Mouse (Mus musculus) Patski (cell line): ENCODE results near the gene 0610030E20Rik. TPM values are rescaled to one million over a fixed set of nuclear protein-coding genes. Genes with fewer than 3 reads are reported as not detected.

Experiments
- ATAC-seq: fragments of 100-300 bp; one replicate; pipeline ENCODE4 v1.8.0; 2021
- CTCF ChIA-PET: fragments of 350-600 bp; sonication (Branson Sonifier 250); formaldehyde crosslinking; loops from one replicate; lab custom pipeline; 2022; ENCODE audit warnings: inconsistent platforms; lab: Charles Lee
- POLR2A ChIA-PET: fragments of 350-600 bp; sonication (Branson Sonifier 250); formaldehyde crosslinking; loops from one replicate; lab custom pipeline; 2022; ENCODE audit warnings: antibody characterized with exemption, inconsistent platforms; lab: Charles Lee
- DNase-seq: peaks from one replicate; pipeline ENCODE4 v3.0.0-alpha.2; 2011; ENCODE audit warnings: low read depth, low spot score
- H3K27me3 ChIP-seq: fragments of 371-371 bp; one replicate; pipeline ENCODE4 v1.5.1; 2021
- CTCF ChIP-seq: fragments of 100-300 bp; IDR thresholded peaks from one replicate; pipeline ENCODE4 v1.5.1; 2021
- in situ Hi-C: fragments of 300-500 bp; cut with MboI; formaldehyde crosslinking; loops from 3 replicates; pipeline ENCODE4 v1.11.1; 2018; ENCODE audit warnings: low pct_unique_long_range_greater_than_20kb, mixed read lengths
- polyA plus RNA-seq: library from polyadenylated mRNA; unstranded; gene quantifications from one replicate; pipeline ENCODE4 v1.2.3, GENCODE M21; 2021

The 0610030E20Rik gene
- polyA plus RNA-seq, 1 experiment from 2014 or later, result 13.8 TPM

DNA sequence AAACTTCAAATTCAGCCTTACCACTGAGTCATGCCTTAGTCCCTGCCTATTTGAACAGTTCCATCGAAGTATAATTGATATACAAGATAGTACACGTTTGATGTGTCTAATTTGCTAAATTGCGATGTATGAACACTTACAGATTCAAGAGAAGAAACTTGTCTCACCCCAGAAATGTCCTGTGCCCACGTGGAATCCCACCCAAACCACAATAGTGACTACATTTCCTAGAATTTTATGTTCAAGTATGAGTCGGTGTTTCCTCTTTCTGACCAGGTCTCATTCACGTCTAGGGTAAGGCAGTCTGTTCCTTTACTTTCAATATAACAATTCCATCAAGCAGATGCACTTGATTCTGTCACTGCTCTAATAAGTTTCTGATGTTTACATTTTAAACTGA is 1.5 kb upstream of the 0610030E20Rik start:
- DNase-seq (no peak), ATAC-seq (no peak)
- in situ Hi-C loops, result no loop called here
- no peaks in the 10 kb centered on the region for H3K27me3 ChIP-seq
- ChIA-PET CTCF (interaction anchor here (0.9 to 1.9 kb wide), 6 partner anchors 10 to 189 kb away, joined by 3 to 6 read pairs (median 4); partner anchors contain the start of gene Tmem150a), POLR2A (interaction anchor here (1.2 to 1.5 kb wide), 2 partner anchors 11 to 42 kb away, joined by 3 to 8 read pairs; partner anchors contain the start of gene Tmem150a)
- no peak for TF ChIP-seq CTCF

DNA sequence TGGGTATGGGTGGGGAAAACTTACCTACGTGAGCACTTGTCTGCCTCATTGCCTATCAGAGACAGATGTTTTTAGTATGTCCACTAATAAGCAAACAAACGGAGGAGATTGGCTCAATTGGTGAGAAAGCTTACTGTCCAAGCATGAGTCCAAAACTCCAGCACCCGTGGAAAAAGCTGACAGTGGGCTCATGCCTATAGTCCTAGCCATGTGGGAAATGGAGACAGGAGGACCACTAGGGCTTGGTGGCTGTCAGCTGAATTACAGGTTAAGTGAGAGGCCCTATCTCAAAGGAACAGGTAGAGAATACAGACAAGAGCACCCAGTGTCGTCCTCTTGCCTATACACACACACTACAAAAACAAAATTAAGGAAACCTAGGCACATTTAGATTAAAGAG is 856 bp upstream of the 0610030E20Rik start:
- ChIA-PET POLR2A (interaction anchor here (0.5 to 1.1 kb wide), 2 partner anchors 9 to 33 kb away, joined by 3 read pairs; partner anchors contain the start of gene Tmem150a), CTCF (interaction anchor here (0.9 to 2.2 kb wide), 5 partner anchors 11 to 68 kb away, joined by 3 to 6 read pairs (median 4); no protein-coding TSS in a partner anchor)
- no peaks in the 10 kb centered on the region for H3K27me3 ChIP-seq
- TF ChIP-seq CTCF, result no peak
- in situ Hi-C loops, result no loop called here
- no peak for DNase-seq
- no peak for ATAC-seq

DNA sequence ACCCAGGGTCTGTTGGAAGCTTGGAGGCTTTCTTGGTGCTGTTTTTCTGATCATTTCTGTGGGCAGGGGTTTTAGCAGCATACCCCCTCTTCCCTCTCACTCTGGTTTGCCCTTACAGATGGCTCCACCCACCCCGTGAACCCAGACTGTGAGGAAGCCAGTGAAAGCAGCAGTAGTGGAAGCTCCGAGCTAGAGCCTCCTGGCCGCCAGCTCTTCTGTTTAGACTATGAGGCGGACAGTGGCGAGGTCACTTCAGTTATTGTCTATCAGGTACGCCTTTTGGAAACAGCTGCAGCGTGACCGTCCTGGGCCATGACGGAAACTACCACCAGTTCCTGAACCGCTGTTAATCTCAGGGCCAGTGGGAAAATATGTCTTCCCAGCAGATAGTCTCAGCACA is 1.3 kb downstream of the 0610030E20Rik start:
- POLR2A ChIA-PET, result interaction anchor here (1.1 to 1.6 kb wide), 3 partner anchors 12 to 55 kb away, joined by 3 to 5 read pairs (median 3); no protein-coding TSS in a partner anchor

DNA sequence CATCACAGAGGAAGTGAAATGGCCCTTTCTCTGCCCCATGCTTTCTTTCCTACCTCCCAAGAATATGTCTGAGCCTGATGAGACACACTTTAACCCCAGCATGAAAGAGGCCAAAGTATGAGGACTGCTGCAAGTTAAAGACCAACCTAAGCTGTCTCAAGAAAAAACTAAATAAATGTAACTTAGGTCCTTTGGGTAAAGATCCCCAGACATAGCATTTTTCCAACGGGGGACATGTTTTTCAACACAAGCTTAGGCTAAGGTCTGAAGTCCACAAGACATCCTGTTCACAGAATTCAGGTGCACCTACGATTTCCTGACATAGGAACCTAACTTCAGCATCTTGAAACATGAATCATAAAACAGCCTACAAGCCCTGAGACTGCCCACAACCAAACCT is 3.1 kb downstream of the 0610030E20Rik start:
- H3K27me3 ChIP-seq, result no peaks in the 10 kb centered on the region
- DNase-seq, result no peak
- no peak for TF ChIP-seq CTCF
- in situ Hi-C loops, result no loop called here
- POLR2A ChIA-PET, result interaction anchor here (0.6 to 1.6 kb wide), 2 partner anchors 14 to 73 kb away, joined by 3 read pairs; no protein-coding TSS in a partner anchor
- CTCF ChIA-PET, result interaction anchor here (1.1 kb wide), 1 partner anchor 13 kb away, joined by 3 read pairs; no protein-coding TSS in a partner anchor
- ATAC-seq, result no peak

More for the DNA sequence above, 1.3 kb downstream of the 0610030E20Rik start:
- no peaks in the 10 kb centered on the region for H3K27me3 ChIP-seq
- TF ChIP-seq CTCF, result no peak
- DNase-seq (no peak), ATAC-seq (no peak)
- CTCF ChIA-PET, result interaction anchor here (1.0 to 2.2 kb wide), 3 partner anchors 8 to 42 kb away, joined by 3 to 4 read pairs (median 3); partner anchors contain the start of gene Vamp8
- in situ Hi-C loops, result no loop called here

DNA sequence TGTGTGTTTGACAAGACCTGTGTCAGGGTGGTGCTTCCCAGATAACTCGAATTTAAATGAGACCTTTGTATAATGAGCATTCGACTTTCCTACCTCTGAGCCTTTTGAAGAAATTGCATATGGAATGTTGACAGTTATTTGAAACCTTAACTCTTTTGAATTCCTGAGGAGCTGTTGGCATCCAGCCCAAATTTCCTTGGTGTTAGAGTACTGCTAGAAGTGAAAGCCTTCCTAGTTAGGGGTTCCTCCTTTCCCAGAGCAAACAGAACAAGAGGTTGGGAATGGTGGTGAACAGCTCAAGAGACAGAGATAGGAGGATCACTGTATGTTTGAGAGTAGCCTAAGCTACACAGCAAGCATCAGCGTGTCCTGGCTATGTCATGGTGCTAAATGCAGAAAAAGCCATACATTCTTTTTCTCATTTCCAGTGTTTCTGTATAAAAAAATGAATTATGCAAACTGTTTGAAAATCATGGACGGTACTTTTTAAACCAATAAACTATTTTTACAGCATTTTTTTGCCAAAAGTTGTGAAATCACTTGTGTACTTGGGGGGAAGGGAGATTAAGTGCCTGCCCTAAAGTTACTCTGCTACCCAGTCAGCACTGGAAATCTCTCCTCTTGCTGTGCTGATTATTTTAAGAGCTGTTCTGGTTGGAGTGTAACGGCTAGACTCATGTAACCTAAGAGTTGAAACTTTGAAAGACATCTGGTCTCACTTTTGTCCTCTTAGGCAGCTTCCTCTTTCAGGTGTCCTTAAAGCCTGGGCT is 5.7 kb downstream of the 0610030E20Rik start:
- DNase-seq (no peak), ATAC-seq (no peak)
- H3K27me3 ChIP-seq, result no peaks in the 10 kb centered on the region
- no peak for TF ChIP-seq CTCF
- in situ Hi-C loops, result no loop called here
- CTCF ChIA-PET, result interaction anchor here (1.2 to 1.8 kb wide), 4 partner anchors 27 to 55 kb away, joined by 3 to 5 read pairs (median 4); partner anchors contain the start of gene Vamp8
- POLR2A ChIA-PET, result interaction anchor here (1.2 kb wide), 1 partner anchor 27 kb away, joined by 3 read pairs; the partner anchor contains the start of gene Vamp5

DNA sequence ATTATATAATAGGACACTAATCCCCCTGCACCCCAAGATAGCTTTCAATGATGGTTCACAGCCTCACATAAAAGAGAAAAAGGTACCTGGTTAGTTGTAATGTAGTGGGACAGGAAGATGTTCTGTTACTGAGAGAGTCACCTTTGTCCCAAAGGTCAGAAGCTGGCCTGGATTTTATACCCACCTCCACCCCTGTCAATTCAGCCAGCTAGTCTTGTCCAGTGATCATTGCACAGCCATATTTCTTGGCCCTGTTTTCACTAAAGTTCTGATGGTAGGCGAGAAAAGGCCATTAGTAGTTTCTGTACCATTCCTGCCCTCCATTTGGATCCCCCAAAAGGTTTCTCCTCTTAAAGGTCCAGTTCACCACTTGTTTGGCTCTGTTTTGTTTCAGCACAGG is 6.9 kb downstream of the 0610030E20Rik start:
- no peak for DNase-seq
- ChIA-PET POLR2A (no interaction called here), CTCF (interaction anchor here (1.8 kb wide), 2 partner anchors 28 to 36 kb away, joined by 5 read pairs; partner anchors contain the start of gene Vamp8)
- no peak for ATAC-seq
- in situ Hi-C loops, result no loop called here
- H3K27me3 ChIP-seq, result no peaks in the 10 kb centered on the region
- TF ChIP-seq CTCF, result no peak

DNA sequence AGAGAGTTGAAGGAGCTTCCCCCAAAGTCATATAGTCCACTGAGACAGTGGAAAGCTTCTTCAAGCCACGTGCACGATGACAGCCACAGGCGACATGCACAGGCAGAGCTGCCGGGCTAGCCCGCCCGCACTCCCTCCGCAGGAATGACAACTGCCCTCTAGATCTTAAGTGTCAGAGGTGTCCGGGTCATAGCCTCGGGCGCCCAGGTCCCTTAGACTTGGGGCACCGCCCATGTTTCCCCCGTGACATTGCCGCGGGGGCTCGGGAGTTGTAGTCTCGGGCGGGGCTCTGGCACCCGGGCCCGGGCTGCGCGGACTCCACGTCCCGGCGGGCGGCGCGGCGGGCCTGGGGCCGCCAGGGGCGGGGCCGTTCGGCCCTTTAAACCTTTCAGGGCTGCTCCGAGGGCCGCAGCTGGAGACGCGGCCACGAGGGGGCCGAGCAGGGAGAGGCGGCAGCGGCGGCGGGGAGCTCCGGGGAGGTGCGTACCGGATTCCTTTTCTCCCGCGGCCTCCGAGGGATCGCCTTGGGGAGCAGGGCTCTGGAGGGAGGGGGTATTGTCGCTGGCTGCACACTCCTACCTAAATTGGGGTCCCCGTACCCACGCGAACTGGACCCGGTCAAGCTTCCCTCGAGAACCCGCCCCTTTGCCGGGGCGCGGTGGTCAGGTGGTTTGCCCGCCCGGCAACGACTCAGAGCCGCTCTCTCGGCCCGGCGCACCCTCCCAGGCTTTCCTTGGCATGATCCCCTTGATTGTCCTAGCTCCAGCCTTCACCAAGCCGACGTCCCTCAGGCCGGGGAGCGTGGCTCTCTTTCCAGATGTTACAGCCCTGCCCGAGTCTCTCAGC is 8.2 kb downstream of the 0610030E20Rik start, which contains the start of gene Tmem150a:
TSS of gene Tmem150a (plus strand) at position 382 of the 846 bp plus-strand sequence.
- peak; percentile 93 for ATAC-seq
- CTCF ChIA-PET, result interaction anchor here (0.9 to 3.5 kb wide), 5 partner anchors 9 to 71 kb away, joined by 3 to 10 read pairs (median 7); partner anchors contain the start of gene Vamp8
- no peak for DNase-seq
- POLR2A ChIA-PET, result interaction anchor here (0.8 to 3.0 kb wide), 3 partner anchors 9 to 21 kb away, joined by 3 to 8 read pairs (median 7); partner anchors contain the start of genes 0610030E20Rik and Usp39
- no peak for TF ChIP-seq CTCF
- no peaks in the 10 kb centered on the region for H3K27me3 ChIP-seq
- in situ Hi-C loops, result no loop called here

DNA sequence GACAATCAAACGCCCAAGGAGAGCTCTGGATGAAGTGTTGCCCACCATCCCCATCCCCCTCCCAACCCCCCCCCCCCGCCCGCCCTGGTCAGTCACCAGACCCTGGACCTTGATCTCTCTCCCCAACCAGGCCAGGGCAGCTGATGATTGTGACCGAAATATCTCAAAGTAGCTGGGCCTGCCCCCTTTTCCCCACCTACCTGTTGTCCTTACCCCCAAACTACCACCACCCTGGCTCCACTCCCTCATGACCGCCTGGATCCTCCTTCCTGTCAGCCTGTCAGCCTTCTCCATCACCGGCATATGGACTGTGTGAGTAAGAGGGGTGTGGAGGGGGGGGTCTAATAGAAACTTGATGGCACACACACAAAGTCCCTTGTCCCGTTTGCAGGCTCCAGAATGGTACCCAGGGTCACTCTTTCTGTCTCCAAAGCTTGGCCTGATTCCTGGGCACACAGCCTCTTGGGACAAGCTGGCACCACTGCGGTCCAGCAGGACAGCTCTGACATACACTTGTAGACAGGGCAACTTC is 8.9 kb downstream of the 0610030E20Rik start:
- ChIA-PET CTCF (interaction anchor here (1.2 to 3.5 kb wide), 5 partner anchors 8 to 46 kb away, joined by 3 to 10 read pairs (median 7); partner anchors contain the start of genes 0610030E20Rik and Vamp8), POLR2A (interaction anchor here (1.5 to 3.0 kb wide), 2 partner anchors 11 to 20 kb away, joined by 7 to 8 read pairs; partner anchors contain the start of gene Usp39)
- TF ChIP-seq CTCF, result no peak
- DNase-seq (no peak), ATAC-seq (no peak)
- in situ Hi-C loops, result no loop called here
- no peaks in the 10 kb centered on the region for H3K27me3 ChIP-seq
